Mouse (Mus musculus) liver, embryonic 11.5 days (tissue): ENCODE results near the gene Tmem214. TPM values are rescaled to one million over a fixed set of nuclear protein-coding genes. Genes with fewer than 3 reads are reported as not detected.

Experiments
- ATAC-seq: fragments of 200-750 bp; cut with Nextera tagmentation; replicated peaks from 2 replicates; pipeline ENCODE4 v1.8.0; 2017; ENCODE audit warnings: moderate number of reproducible peaks, mild to moderate bottlenecking, moderate TSS enrichment, moderate library complexity; ENCODE audit not compliant: low FRiP score
- DNase-seq: peaks from one replicate; pipeline ENCODE4 v3.0.0-alpha.2; 2017; ENCODE audit warnings: low spot score
- H3K27ac ChIP-seq: fragments of 300-500 bp; sonication (generic); 2 replicates; pipeline ENCODE4 v1.5.1; 2014; ENCODE audit warnings: mild to moderate bottlenecking, low read depth, low read length, control low read depth
- H3K27me3 ChIP-seq: fragments of 300-500 bp; sonication (generic); replicated peaks from 2 replicates; pipeline ENCODE4 v1.6.1; 2014; ENCODE audit warnings: low read length, mixed read lengths; ENCODE audit not compliant: control insufficient read depth, insufficient read depth
- H3K36me3 ChIP-seq: fragments of 300-500 bp; sonication (generic); 2 replicates; pipeline ENCODE4 v1.6.1; 2014; ENCODE audit warnings: mild to moderate bottlenecking, low read length, moderate library complexity, mixed read lengths; ENCODE audit not compliant: control insufficient read depth, insufficient read depth
- H3K4me1 ChIP-seq: fragments of 300-500 bp; sonication (generic); replicated peaks from 2 replicates; pipeline ENCODE4 v1.6.1; 2014; ENCODE audit warnings: low read length, mixed read lengths; ENCODE audit not compliant: control insufficient read depth, insufficient read depth
- H3K4me2 ChIP-seq: fragments of 300-500 bp; sonication (generic); 2 replicates; pipeline ENCODE4 v1.6.1; 2014; ENCODE audit warnings: mild to moderate bottlenecking, control low read depth, moderate library complexity
- H3K4me3 ChIP-seq: fragments of 300-500 bp; sonication (generic); 2 replicates; pipeline ENCODE4 v1.5.1; 2014; ENCODE audit warnings: low read depth, low read length, control low read depth
- H3K9ac ChIP-seq: fragments of 300-500 bp; sonication (generic); 2 replicates; pipeline ENCODE4 v1.6.1; 2014; ENCODE audit warnings: low read depth, low read length, control low read depth
- H3K9me3 ChIP-seq: fragments of 300-500 bp; sonication (generic); 2 replicates; pipeline ENCODE4 v1.6.1; 2016; ENCODE audit warnings: low read length, inconsistent platforms, mixed read lengths; ENCODE audit not compliant: control insufficient read depth
- WGBS: fragments of 180-500 bp; shearing (Covaris S2); extraction: QIAGEN DNeasy Blood & Tissue Kit; methylation state at CpG from one replicate; pipeline ENCODE4 v1.1.7; 2014; 5-methylcytosine and 5-hydroxymethylcytosine counted together
- polyA plus RNA-seq: library from polyadenylated mRNA; unstranded; fragments of >200 nt; fragmentation: Nextera tagmentation; extraction: Ambion mirVana; gene quantifications from 2 replicates; pipeline ENCODE4 v1.2.1, GENCODE M21; 2014

Gene Tmem214
- 66.5 and 67.2 TPM in 2 replicates for polyA plus RNA-seq

GRCm38 (mm10) chr5:30867712-30868111, at the start of gene Tmem214:
TSS of gene Tmem214 (plus strand) at chr5:30868012.
- Histone ChIP-seq H3K36me3 (peaks cover 10% of the 10 kb centered on the region), H3K27ac (no peak within 1 kb of the TSS), H3K4me3 (no peak within 1 kb of the TSS), H3K27me3 (no peaks in the 10 kb centered on the region), H3K9ac (peak within 1 kb of the TSS; percentile 76; the same call in 1 of the 2 replicates), H3K9me3 (no peaks in the 10 kb centered on the region), H3K4me1 (peaks cover 5% of the 10 kb centered on the region), H3K4me2 (peak within 1 kb of the TSS; percentile 78; the same call in 1 of the 2 replicates)
- no peak for ATAC-seq
- WGBS: 87% methylated on average over 3 of the region's 3 CpGs
- no peak for DNase-seq

GRCm38 (mm10) chr5:30818758-30819309, 49.0 kb upstream of the Tmem214 start:
- peaks cover 9% of the 10 kb centered on the region; the same call in 1 of the 2 replicates for H3K27me3 ChIP-seq
- DNase-seq: no peak
- H3K9ac ChIP-seq: no peak overlapping the region
- no peaks in the 10 kb centered on the region for H3K36me3 ChIP-seq
- WGBS: 81% methylated on average over 8 of the region's 8 CpGs
- no peak overlapping the region for H3K27ac ChIP-seq
- H3K9me3 ChIP-seq: no peaks in the 10 kb centered on the region
- no peak overlapping the region for H3K4me3 ChIP-seq
- ATAC-seq: no peak
- H3K4me2 ChIP-seq: no peak overlapping the region
- 0 out of 2 replicates have a peak, but pooled peaks cover 3% of the 10 kb centered on the region for H3K4me1 ChIP-seq

- ATAC-seq (no peak), DNase-seq (no peak)
- H3K9ac ChIP-seq: no peak overlapping the region
- no peaks in the 10 kb centered on the region for H3K9me3 ChIP-seq
- no peak overlapping the region for H3K4me2 ChIP-seq
- no peaks in the 10 kb centered on the region for H3K36me3 ChIP-seq
- 74% methylated on average over 5 of the region's 5 CpGs for WGBS
- no peaks in the 10 kb centered on the region for H3K4me1 ChIP-seq
- H3K27me3 ChIP-seq: no peaks in the 10 kb centered on the region
- H3K27ac ChIP-seq: no peak overlapping the region
- H3K4me3 ChIP-seq: no peak overlapping the region
Measured at GRCm38 (mm10) chr5:30822689-30823088, 45.1 kb upstream of the Tmem214 start.

- Histone ChIP-seq H3K36me3 (no peaks in the 10 kb centered on the region), H3K4me2 (no peak overlapping the region), H3K9me3 (no peaks in the 10 kb centered on the region), H3K27ac (no peak overlapping the region), H3K27me3 (no peaks in the 10 kb centered on the region), H3K4me1 (no peaks in the 10 kb centered on the region), H3K4me3 (no peak overlapping the region), H3K9ac (no peak overlapping the region)
- ATAC-seq (no peak), DNase-seq (no peak)
- whole genome bisulfite sequencing: 81% methylated on average over 3 of the region's 3 CpGs
Measured at GRCm38 (mm10) chr5:30823091-30823490, 44.7 kb upstream of the Tmem214 start.

GRCm38 (mm10) chr5:30824124-30824988, 43.5 kb upstream of the Tmem214 start:
- H3K4me3 ChIP-seq: no peak overlapping the region
- no peaks in the 10 kb centered on the region for H3K4me1 ChIP-seq
- no peak overlapping the region for H3K27ac ChIP-seq
- no peaks in the 10 kb centered on the region for H3K27me3 ChIP-seq
- H3K9me3 ChIP-seq: no peaks in the 10 kb centered on the region
- DNase-seq (no peak), ATAC-seq (no peak)
- H3K9ac ChIP-seq: no peak overlapping the region
- H3K36me3 ChIP-seq: no peaks in the 10 kb centered on the region
- 83% methylated on average over 11 of the region's 11 CpGs for WGBS
- H3K4me2 ChIP-seq: no peak overlapping the region

- DNase-seq (no peak), ATAC-seq (no peak)
- no peaks in the 10 kb centered on the region for H3K9me3 ChIP-seq
- H3K27me3 ChIP-seq: no peaks in the 10 kb centered on the region
- H3K4me1 ChIP-seq: no peaks in the 10 kb centered on the region
- H3K27ac ChIP-seq: no peak overlapping the region
- H3K36me3 ChIP-seq: no peaks in the 10 kb centered on the region
- H3K4me2 ChIP-seq: no peak overlapping the region
- WGBS: 45% methylated on average over 10 of the region's 10 CpGs
- H3K9ac ChIP-seq: no peak overlapping the region
- no peak overlapping the region for H3K4me3 ChIP-seq
Measured at GRCm38 (mm10) chr5:30825166-30825565, 42.6 kb upstream of the Tmem214 start.

GRCm38 (mm10) chr5:30825821-30826220, 42.0 kb upstream of the Tmem214 start:
- WGBS: 65% methylated on average over 6 of the region's 6 CpGs
- Histone ChIP-seq H3K27me3 (no peaks in the 10 kb centered on the region), H3K9ac (no peak overlapping the region)

GRCm38 (mm10) chr5:30833416-30833815, 34.4 kb upstream of the Tmem214 start:
- no peak for ATAC-seq
- no peak for DNase-seq
- H3K4me1 ChIP-seq: no peaks in the 10 kb centered on the region
- H3K4me3 ChIP-seq: no peak overlapping the region
- H3K36me3 ChIP-seq: no peaks in the 10 kb centered on the region
- WGBS: 77% methylated on average over 3 of the region's 3 CpGs
- no peak overlapping the region for H3K4me2 ChIP-seq
- no peaks in the 10 kb centered on the region for H3K27me3 ChIP-seq
- H3K9ac ChIP-seq: no peak overlapping the region
- no peak overlapping the region for H3K27ac ChIP-seq
- H3K9me3 ChIP-seq: no peaks in the 10 kb centered on the region

More at GRCm38 (mm10) chr5:30825821-30826220, 42.0 kb upstream of the Tmem214 start:
- Histone ChIP-seq H3K4me1 (no peaks in the 10 kb centered on the region), H3K4me2 (no peak overlapping the region), H3K27ac (no peak overlapping the region), H3K9me3 (no peaks in the 10 kb centered on the region), H3K36me3 (no peaks in the 10 kb centered on the region), H3K4me3 (no peak overlapping the region)
- ATAC-seq (no peak), DNase-seq (no peak)
